Mouse (Mus musculus) kidney, postnatal 4 days (tissue): ENCODE data around the gene Dlg2.

Source experiments
- DNase-seq, 2 experiments: peaks; one replicate each; pipeline ENCODE4 v3.0.0; 2021; ENCODE audit warnings: mixed read lengths in 2 of 2

The Dlg2 gene

GRCm38 (mm10) chr7:92485881-92486710 is 2009.6 kb downstream of the Dlg2 start:
- no peak for DNase-seq

GRCm38 (mm10) chr7:92486878-92487277 is 2010.4 kb downstream of the Dlg2 start:
- no peak for DNase-seq

DNA sequence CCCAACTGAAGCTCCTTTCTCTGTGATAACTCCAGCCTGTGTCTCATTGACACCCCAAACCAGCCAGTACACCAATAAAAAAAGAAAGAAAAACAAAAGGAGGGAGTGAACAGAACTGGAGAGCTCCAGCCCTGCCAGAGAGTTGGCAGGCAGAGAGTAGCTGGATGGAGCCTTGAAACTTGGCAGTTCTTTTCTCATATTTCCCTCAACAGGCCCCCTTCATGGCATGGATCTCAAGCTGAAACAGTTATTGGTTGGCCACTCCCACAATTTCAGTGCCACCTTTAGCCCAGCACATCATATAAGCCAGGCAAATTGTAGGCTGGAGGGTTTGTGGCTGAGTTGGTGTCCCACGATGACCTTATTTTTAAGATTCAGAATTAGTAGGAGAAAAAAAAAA is 2015.8 kb downstream of the Dlg2 start:
- no peak for DNase-seq

DNA sequence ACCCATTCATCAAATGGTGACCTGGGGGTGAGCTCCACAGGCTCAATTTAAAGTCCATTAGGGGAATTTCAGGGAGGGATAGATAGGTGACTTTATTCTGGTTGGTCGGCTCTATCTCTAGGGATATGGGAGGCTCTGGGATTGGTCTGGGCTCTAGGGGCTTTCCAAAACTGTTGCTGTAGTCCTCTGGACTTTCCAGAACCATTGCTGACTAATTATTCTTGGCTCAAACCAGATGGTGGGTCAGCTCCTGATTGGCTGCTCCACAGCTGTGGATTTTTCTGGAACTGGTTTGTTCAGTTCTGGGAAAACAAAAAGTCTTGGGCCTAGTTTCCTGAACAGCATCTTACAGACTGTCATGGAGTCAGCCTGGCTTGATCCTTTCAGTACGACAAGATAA is 2017.0 kb downstream of the Dlg2 start:
- no peak for DNase-seq
